Mouse (Mus musculus) kidney, postnatal 14 days (tissue): Measurements from ENCODE around the gene Cacna2d2.

ENCODE experiments used
- DNase-seq: peaks from one replicate; pipeline ENCODE4 v3.0.0; 2022; ENCODE audit warnings: mixed read lengths

The Cacna2d2 gene

GRCm38 (mm10) chr9:107409449-107409848, 10.0 kb downstream of the Cacna2d2 start:
- DNase-seq: no peak

GRCm38 (mm10) chr9:107417106-107417505, 17.7 kb downstream of the Cacna2d2 start:
- no peak for DNase-seq

GRCm38 (mm10) chr9:107419491-107420244, 20.3 kb downstream of the Cacna2d2 start:
- DNase-seq: no peak

GRCm38 (mm10) chr9:107420898-107421297, 21.5 kb downstream of the Cacna2d2 start:
- DNase-seq: no peak

GRCm38 (mm10) chr9:107422878-107423277, 23.5 kb downstream of the Cacna2d2 start:
- DNase-seq: no peak

GRCm38 (mm10) chr9:107424485-107425175, 25.2 kb downstream of the Cacna2d2 start:
- no peak for DNase-seq

- no peak for DNase-seq
Measured at GRCm38 (mm10) chr9:107427876-107428275, 28.5 kb downstream of the Cacna2d2 start.

GRCm38 (mm10) chr9:107428451-107429186, 29.2 kb downstream of the Cacna2d2 start:
- DNase-seq: no peak

GRCm38 (mm10) chr9:107430445-107430844, 31.0 kb downstream of the Cacna2d2 start:
- no peak for DNase-seq

GRCm38 (mm10) chr9:107432546-107432945, 33.1 kb downstream of the Cacna2d2 start:
- no peak for DNase-seq

- no peak for DNase-seq
Measured at GRCm38 (mm10) chr9:107434851-107435250, 35.4 kb downstream of the Cacna2d2 start.

- no peak for DNase-seq
Measured at GRCm38 (mm10) chr9:107435285-107435684, 35.9 kb downstream of the Cacna2d2 start.

GRCm38 (mm10) chr9:107442891-107443290, 43.5 kb downstream of the Cacna2d2 start:
- DNase-seq: no peak

GRCm38 (mm10) chr9:107443324-107443723, 43.9 kb downstream of the Cacna2d2 start:
- no peak for DNase-seq

- DNase-seq: no peak
Measured at GRCm38 (mm10) chr9:107445011-107445471, 45.6 kb downstream of the Cacna2d2 start.

- DNase-seq: no peak
Measured at GRCm38 (mm10) chr9:107448805-107449517, 49.5 kb downstream of the Cacna2d2 start.

GRCm38 (mm10) chr9:107451400-107451799, 52.0 kb downstream of the Cacna2d2 start:
- DNase-seq: no peak

- no peak for DNase-seq
Measured at GRCm38 (mm10) chr9:107451891-107452521, 52.6 kb downstream of the Cacna2d2 start.

- DNase-seq: peak; percentile 33
Measured at GRCm38 (mm10) chr9:107452552-107452951, 53.1 kb downstream of the Cacna2d2 start.

GRCm38 (mm10) chr9:107453151-107453550, 53.7 kb downstream of the Cacna2d2 start:
- DNase-seq: no peak

GRCm38 (mm10) chr9:107456667-107457066, 57.3 kb downstream of the Cacna2d2 start:
- DNase-seq: peak; percentile 11

GRCm38 (mm10) chr9:107462907-107463306, 63.5 kb downstream of the Cacna2d2 start:
- DNase-seq: no peak
